Mouse (Mus musculus): Measurements from ENCODE around the gene Efl1. TPM values are rescaled to one million over a fixed set of nuclear protein-coding genes. Genes with fewer than 3 reads are reported as not detected.

Gene Efl1
- polyA plus RNA-seq, 1 experiment from 2014 or later = 25.3 TPM

DNA sequence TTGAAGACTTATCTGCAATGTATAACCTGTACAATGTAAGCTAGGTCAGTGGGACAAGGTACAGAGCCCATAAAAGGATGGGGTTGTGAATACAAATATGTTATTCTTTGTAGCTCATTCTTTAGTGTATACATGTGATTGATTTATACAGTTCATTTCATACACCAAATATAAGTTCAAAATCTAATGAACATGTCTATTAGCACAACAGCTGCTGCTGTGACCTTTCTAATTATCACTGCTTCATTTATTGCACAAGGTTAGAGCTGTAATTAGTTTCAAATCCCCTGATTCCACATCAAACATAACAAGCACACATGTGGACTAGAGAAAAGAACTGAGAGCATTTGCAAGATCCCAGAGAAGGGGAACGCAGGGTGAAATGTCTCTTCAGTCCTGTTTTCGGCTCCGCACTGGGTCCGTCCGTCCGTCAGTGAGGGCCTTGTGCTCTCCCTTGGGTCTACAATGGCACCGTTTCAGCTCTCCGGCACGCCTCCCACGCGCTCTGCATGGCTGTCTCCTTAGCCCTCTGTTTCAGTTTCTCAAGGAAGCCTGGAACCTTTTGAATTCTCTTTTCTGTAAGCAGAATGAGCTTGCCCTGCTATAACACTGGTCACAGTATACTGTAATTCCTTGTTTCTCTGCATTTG is 94.8 kb downstream of the Efl1 start:
- Histone ChIP-seq H3K9ac (no peak overlapping the region), H3K27ac (peak overlapping the region; percentile 69)
- WGBS = 44% methylated on average over 11 of the region's 11 CpGs

DNA sequence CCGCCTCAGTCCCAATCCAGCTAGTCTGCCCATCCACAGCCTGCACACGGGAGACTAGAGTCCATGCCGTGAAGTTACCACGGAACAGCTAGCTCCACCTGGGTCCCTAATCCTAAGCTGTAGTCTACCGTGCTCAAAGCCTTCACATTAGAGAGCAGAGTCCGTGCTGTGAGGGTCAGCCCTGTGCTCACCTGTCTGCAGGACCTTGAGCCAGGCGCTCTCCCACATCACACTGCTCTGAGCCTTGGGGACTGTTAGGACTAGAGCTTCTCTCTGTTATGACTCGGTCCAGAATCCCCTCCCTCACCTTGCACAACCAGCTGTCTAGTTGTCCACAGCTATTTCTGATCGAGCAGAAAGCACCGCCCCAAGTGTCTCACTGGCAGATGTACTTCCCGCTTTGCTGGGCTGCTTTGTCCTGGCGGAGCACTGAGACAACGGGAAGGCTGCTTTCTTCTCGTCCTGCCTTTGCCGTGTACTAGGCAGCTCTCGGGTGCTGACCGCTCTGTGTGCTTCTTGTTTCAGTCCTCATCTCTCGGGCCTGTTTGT is 95.8 kb downstream of the Efl1 start:
- peak overlapping the region; percentile 18; the same call in 1 of the 2 replicates for H3K27ac ChIP-seq
- H3K9ac ChIP-seq = no peak overlapping the region
- H3K4me2 ChIP-seq (replicated peaks) = no peak overlapping the region
- ATAC-seq (ENCODE audit: insufficient number of reproducible peaks, insufficient read depth, low FRiP score, low TSS enrichment) = no peak
- 81% methylated on average over 18 of the region's 18 CpGs for WGBS
- H3K27me3 ChIP-seq = no peaks in the 10 kb centered on the region
- H3K4me3 ChIP-seq = no peak overlapping the region
- peaks cover 21% of the 10 kb centered on the region for H3K4me1 ChIP-seq
- H3K9me3 ChIP-seq = no peaks in the 10 kb centered on the region
- H3K36me3 ChIP-seq = no peaks in the 10 kb centered on the region

More for the DNA sequence above, 94.8 kb downstream of the Efl1 start:
- no peak for ATAC-seq (ENCODE audit: insufficient number of reproducible peaks, insufficient read depth, low FRiP score, low TSS enrichment)
- H3K9me3 ChIP-seq = no peaks in the 10 kb centered on the region
- H3K4me2 ChIP-seq (replicated peaks) = 0 out of 2 replicates have a peak overlapping the region, but pooled peaks have one; percentile 15
- H3K4me1 ChIP-seq = peaks cover 14% of the 10 kb centered on the region
- no peaks in the 10 kb centered on the region for H3K27me3 ChIP-seq
- no peak overlapping the region for H3K4me3 ChIP-seq
- no peaks in the 10 kb centered on the region for H3K36me3 ChIP-seq

DNA sequence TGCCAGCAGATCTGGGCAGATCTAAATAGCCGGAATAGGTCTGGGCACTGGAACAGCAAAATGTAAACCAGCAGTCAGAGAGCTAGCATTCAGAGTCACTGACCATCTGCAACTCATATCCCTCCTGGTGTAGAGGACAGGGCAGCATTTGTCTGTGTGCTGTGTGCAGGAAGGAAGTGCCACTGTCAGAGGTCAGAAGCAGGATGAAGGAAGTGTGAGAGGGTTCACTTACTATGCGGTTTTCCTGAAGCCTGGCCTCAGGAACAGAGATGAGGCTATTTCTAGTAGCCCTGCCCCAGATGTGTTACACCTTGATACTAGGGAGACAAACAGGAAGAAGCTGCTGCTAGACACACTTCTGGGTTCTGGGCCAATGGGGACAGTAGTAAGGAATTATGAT is 100.4 kb downstream of the Efl1 start:
- no peak for ATAC-seq (ENCODE audit: insufficient number of reproducible peaks, insufficient read depth, low FRiP score, low TSS enrichment)
- no peaks in the 10 kb centered on the region for H3K9me3 ChIP-seq
- H3K27ac ChIP-seq = no peak overlapping the region
- peaks cover 3% of the 10 kb centered on the region; the same call in 1 of the 2 replicates for H3K36me3 ChIP-seq
- H3K4me2 ChIP-seq (replicated peaks) = no peak overlapping the region
- no peak overlapping the region for H3K9ac ChIP-seq
- no peaks in the 10 kb centered on the region for H3K27me3 ChIP-seq
- peaks cover 21% of the 10 kb centered on the region for H3K4me1 ChIP-seq
- H3K4me3 ChIP-seq = no peak overlapping the region
- 26% methylated on average over 2 of the region's 2 CpGs for WGBS

DNA sequence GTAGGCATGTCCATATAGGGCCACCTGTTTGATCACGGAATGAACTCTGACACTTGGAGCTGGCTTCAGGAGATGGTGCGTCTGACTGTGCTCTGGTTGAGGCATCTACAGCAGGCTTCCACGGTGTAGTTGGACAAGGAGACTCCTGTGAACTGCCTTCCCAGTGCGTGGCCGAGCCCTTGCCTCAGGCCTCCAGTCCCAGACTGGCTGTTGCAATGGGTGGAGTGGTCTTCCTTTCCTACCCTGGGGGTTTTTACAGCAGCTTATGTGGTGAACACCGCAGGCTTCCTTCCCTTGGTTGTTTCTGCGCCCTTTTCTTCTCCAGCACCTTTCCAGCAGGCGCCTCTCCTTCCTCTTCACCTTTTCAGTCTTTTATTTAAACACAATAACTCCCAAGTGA is 100.8 kb downstream of the Efl1 start:
- Histone ChIP-seq H3K9ac (no peak overlapping the region), H3K27me3 (no peaks in the 10 kb centered on the region), H3K9me3 (no peaks in the 10 kb centered on the region), H3K4me2 (replicated peaks) (no peak overlapping the region), H3K4me1 (peaks cover 21% of the 10 kb centered on the region), H3K36me3 (peaks cover 3% of the 10 kb centered on the region; the same call in 1 of the 2 replicates), H3K27ac (no peak overlapping the region), H3K4me3 (no peak overlapping the region)
- ATAC-seq (ENCODE audit: insufficient number of reproducible peaks, insufficient read depth, low FRiP score, low TSS enrichment) = no peak
- WGBS = 64% methylated on average over 8 of the region's 8 CpGs

DNA sequence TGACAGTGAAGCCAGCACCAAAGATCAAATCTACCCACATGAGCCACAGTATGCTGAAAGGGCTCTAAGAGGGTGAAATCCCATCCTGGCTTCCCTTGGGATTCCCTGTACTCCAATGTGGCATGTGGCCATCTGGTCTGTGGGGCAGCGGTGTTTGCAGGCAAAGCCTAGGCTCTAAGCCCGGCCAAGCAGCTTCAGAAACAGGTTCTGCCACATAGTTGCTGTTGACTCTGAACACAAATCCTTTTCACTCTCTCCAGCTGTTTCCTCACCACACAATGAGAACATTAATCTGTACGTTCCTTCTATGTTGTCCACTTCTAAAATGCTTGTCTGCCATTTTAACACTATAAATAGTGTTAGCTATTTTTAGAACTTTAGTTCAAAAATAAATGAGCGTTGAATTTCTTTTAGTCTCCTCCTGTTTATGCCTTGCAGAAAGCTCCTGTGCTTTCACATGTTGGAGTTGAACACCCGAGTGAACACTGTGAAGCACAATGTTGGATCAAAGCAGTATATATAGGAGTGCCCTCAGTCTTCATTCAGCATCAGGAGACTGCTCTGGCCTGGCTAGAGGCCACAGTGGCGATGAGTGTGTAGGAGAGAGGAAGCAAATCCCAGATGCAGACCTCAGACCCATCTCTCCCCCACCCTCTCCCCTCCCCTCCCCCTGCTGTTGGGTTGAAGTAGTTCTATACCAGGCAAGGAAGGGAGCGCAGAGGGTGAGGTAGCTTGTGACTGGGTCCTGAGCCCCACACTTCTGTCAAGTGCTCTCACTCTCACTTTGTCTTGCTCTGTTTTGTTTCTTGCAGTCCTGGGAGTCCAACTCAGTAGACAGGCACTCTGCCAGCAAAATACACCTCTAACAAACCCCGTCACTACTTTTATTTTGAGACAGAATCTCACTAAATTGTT is 104.0 kb downstream of the Efl1 start:
- Histone ChIP-seq H3K27ac (peak overlapping the region; percentile 64), H3K4me2 (replicated peaks) (no peak overlapping the region), H3K36me3 (peaks cover 9% of the 10 kb centered on the region), H3K27me3 (no peaks in the 10 kb centered on the region), H3K4me1 (peaks cover 21% of the 10 kb centered on the region), H3K4me3 (no peak overlapping the region), H3K9me3 (no peaks in the 10 kb centered on the region), H3K9ac (no peak overlapping the region)
- 0 out of 2 replicates have a peak, but pooled peaks have one; percentile 28 for ATAC-seq (ENCODE audit: insufficient number of reproducible peaks, insufficient read depth, low FRiP score, low TSS enrichment)
- whole genome bisulfite sequencing = 61% methylated on average over 8 of the region's 8 CpGs

DNA sequence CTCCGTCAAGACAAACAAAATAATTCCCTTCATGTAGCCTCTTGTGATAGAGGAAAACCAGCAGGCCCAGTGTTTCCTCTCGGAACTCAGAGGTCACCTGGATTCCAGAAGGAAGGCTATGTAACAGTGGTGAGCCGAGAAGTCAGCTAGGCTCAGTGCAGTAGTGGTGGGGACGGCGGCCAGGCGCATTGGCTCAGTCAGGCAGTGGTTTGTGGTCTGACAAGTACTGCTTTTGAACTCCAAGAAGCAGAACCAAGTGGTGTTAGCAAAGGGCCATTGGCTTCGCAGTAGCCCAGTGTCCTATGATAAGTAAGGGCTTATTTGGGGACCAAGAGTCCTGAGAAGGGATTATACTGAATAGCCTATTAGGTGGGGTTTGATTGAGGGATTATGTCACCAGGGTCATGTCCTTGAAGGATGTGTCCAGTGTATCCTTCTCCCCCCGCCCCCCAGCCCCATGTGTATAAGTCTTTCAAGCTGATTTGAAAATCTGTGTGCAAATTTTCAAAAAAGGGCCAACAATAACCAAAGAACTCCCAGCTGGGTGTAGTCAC is 107.3 kb downstream of the Efl1 start:
- no peak overlapping the region for H3K4me2 ChIP-seq (replicated peaks)
- H3K27ac ChIP-seq = no peak overlapping the region
- no peaks in the 10 kb centered on the region for H3K9me3 ChIP-seq
- H3K9ac ChIP-seq = no peak overlapping the region
- H3K4me1 ChIP-seq = peaks cover 13% of the 10 kb centered on the region
- no peaks in the 10 kb centered on the region for H3K27me3 ChIP-seq
- ATAC-seq (ENCODE audit: insufficient number of reproducible peaks, insufficient read depth, low FRiP score, low TSS enrichment) = no peak
- H3K4me3 ChIP-seq = no peak overlapping the region
- WGBS = 80% methylated on average over 8 of the region's 8 CpGs
- peaks cover 9% of the 10 kb centered on the region for H3K36me3 ChIP-seq

DNA sequence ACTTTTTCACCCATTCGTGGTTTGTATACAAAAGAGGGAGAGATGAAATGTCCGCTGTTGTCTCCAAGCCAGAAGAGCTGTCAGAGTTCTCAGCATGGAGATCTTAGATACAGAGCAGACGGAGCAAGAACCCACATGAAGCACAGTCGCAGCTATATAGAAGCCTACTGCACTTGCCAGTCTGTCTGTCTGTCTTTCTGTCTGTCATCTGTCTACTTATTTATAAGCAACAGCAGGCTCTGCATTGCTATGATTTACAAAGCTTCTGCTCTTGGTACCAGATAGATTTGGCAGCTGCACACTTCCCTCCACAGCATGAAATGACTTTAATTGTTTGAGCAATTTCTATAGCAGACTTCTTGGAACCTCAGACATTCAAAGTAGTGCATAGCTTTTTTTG is 110.1 kb downstream of the Efl1 start:
- H3K9me3 ChIP-seq = no peaks in the 10 kb centered on the region
- ATAC-seq (ENCODE audit: insufficient number of reproducible peaks, insufficient read depth, low FRiP score, low TSS enrichment) = no peak
- no peaks in the 10 kb centered on the region for H3K27me3 ChIP-seq
- WGBS = 88% methylated on average over 4 of the region's 4 CpGs
- H3K36me3 ChIP-seq = peaks cover 14% of the 10 kb centered on the region
- no peak overlapping the region for H3K4me2 ChIP-seq (replicated peaks)
- H3K9ac ChIP-seq = no peak overlapping the region
- no peak overlapping the region for H3K4me3 ChIP-seq
- no peak overlapping the region for H3K27ac ChIP-seq
- no peaks in the 10 kb centered on the region for H3K4me1 ChIP-seq

DNA sequence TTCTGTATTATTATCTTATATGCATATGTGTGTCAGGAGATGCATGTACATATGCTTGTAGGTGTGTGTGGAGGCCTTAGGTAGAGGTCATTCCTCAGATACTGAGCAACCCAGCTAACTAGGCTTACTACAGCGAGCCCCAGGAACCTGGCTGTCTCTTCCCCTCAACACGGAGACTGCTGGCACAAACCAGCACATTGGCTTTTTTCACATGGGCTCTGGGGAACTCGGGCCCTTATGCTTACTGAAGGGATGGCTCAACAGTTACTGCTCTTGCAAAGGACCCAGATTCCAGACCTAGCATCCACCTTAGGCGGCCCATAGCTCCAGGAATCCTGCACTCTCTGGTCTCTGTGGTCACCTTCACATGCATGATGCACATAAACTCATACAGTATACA is 110.7 kb downstream of the Efl1 start:
- ATAC-seq (ENCODE audit: insufficient number of reproducible peaks, insufficient read depth, low FRiP score, low TSS enrichment) = no peak
- Histone ChIP-seq H3K4me3 (no peak overlapping the region), H3K4me2 (replicated peaks) (no peak overlapping the region), H3K36me3 (peaks cover 14% of the 10 kb centered on the region), H3K27ac (no peak overlapping the region), H3K27me3 (no peaks in the 10 kb centered on the region), H3K9me3 (no peaks in the 10 kb centered on the region), H3K4me1 (0 out of 2 replicates have a peak, but pooled peaks cover under 1% of the 10 kb centered on the region), H3K9ac (no peak overlapping the region)
- WGBS = 89% methylated on average over 4 of the region's 4 CpGs

DNA sequence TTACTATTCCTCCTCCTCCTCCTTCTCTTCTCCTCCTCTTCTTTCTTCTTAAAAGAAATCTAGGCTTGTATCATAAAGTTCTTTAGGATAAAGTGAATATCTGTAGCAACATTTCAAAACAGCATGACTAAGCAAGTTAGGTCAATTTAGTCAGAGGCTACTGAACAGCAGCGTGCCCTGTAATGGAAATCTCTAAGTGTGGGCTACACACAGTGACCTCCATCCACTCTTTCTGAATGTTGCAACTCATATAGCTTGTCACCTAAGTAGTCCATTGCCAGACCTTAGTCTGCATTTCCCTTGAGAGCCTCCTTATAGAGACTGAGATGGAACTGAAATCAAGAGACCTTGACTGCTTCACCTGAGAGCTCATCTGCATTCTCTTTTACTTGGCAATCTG is 116.5 kb downstream of the Efl1 start:
- H3K4me1 ChIP-seq = peaks cover 11% of the 10 kb centered on the region; the same call in 1 of the 2 replicates
- no peak for ATAC-seq (ENCODE audit: insufficient number of reproducible peaks, insufficient read depth, low FRiP score, low TSS enrichment)
- no peak overlapping the region for H3K9ac ChIP-seq
- peaks cover 8% of the 10 kb centered on the region for H3K36me3 ChIP-seq
- H3K9me3 ChIP-seq = no peaks in the 10 kb centered on the region
- H3K27ac ChIP-seq = no peak overlapping the region
- 79% methylated on average over 1 of the region's 1 CpGs for WGBS
- no peaks in the 10 kb centered on the region for H3K27me3 ChIP-seq
- no peak overlapping the region for H3K4me3 ChIP-seq
- H3K4me2 ChIP-seq (replicated peaks) = no peak overlapping the region

DNA sequence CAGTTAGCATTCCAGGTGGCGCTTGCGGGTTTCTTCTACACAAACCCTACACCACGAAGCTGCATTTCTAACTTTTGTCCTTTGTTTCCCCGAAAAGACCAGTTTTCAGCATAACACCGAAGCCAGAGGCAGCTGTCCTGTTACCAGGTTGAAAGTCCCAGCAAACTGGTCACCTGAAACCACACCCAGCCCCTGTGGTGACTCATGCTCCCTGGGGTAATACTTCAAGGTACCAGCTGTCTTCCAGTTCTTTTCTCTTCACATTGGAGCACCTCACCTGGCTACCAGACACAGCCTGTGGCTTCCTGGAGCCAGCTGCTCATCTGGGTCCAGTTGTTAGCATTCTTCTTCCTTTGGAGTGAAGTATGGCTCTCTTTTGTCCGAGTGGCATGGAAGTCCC is 118.2 kb downstream of the Efl1 start:
- H3K9ac ChIP-seq = no peak overlapping the region
- ATAC-seq (ENCODE audit: insufficient number of reproducible peaks, insufficient read depth, low FRiP score, low TSS enrichment) = no peak

DNA sequence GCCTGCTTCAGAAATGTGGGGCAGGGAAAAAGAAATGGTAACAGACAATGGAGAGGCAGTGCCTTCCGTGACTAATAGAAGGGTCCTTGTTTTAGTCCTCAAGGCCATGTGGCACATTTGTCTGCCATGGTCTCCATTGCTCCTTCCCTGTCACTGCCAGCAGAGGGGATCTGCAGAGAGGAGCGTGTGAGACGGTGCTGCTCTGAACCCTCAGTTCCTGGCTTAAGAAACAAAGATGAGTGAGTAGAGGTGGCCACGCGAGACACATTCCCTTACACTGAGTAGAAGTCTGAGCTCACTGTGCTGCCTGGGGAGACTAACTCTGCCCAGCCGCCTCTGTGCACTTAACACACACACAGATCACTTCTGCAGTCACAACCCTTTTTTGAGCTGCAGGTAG is 121.8 kb downstream of the Efl1 start:
- Histone ChIP-seq H3K27me3 (no peaks in the 10 kb centered on the region), H3K4me2 (replicated peaks) (no peak overlapping the region), H3K27ac (no peak overlapping the region; the same call in 1 of the 2 replicates), H3K4me3 (no peak overlapping the region), H3K36me3 (no peaks in the 10 kb centered on the region; the same call in 1 of the 2 replicates), H3K4me1 (peaks cover 35% of the 10 kb centered on the region), H3K9ac (no peak overlapping the region), H3K9me3 (no peaks in the 10 kb centered on the region)
- no peak for ATAC-seq (ENCODE audit: insufficient number of reproducible peaks, insufficient read depth, low FRiP score, low TSS enrichment)
- WGBS = 59% methylated on average over 6 of the region's 6 CpGs

More for the DNA sequence above, 118.2 kb downstream of the Efl1 start:
- no peak overlapping the region for H3K4me2 ChIP-seq (replicated peaks)
- H3K9me3 ChIP-seq = no peaks in the 10 kb centered on the region
- WGBS = 77% methylated on average over 6 of the region's 6 CpGs
- no peaks in the 10 kb centered on the region for H3K27me3 ChIP-seq
- 0 out of 2 replicates have a peak overlapping the region, but pooled peaks have one; percentile 50 for H3K27ac ChIP-seq
- peaks cover 18% of the 10 kb centered on the region; the same call in 1 of the 2 replicates for H3K4me1 ChIP-seq
- peaks cover 8% of the 10 kb centered on the region for H3K36me3 ChIP-seq
- no peak overlapping the region for H3K4me3 ChIP-seq

All from embryonic facial prominence, embryonic 12.5 days (tissue).